Mouse (Mus musculus) MEL (cell line): ENCODE measurements at regions not wholly inside any gene's neighbourhood (a gene's known extent, or its start where the extent isn't known, plus 50 kb on each side); places are given as distances from the start of the nearest gene placed in this dataset.

Source experiments
- DNase-seq: peaks from one replicate; pipeline ENCODE4 v3.0.0; 2011; ENCODE audit warnings: low read depth, low spot score
- H3K27ac ChIP-seq: 2 replicates; pipeline ENCODE4 v1.5.1; 2012; ENCODE audit warnings: low read depth, mild to moderate bottlenecking, control low read depth, low read length, moderate library complexity; ENCODE audit not compliant: control insufficient read depth
- H3K27me3 ChIP-seq, 2 experiments: fragments of 150-350 bp in 1 of 2; sonication (generic) in 1 of 2; 2 replicates each; pipeline ENCODE4 v1.6.1; 2012; ENCODE audit warnings: low read length in 2 of 2, mild to moderate bottlenecking in 2 of 2, improper control_type of control experiment in 1 of 2, moderate library complexity in 1 of 2; ENCODE audit not compliant: insufficient read depth in 2 of 2, control insufficient read depth in 1 of 2
- H3K36me3 ChIP-seq, 2 experiments: 2 replicates each; pipeline ENCODE4 v1.6.1; 2012 to 2014; ENCODE audit warnings: low read length in 2 of 2, improper control_type of control experiment in 1 of 2, inconsistent platforms in 1 of 2, mild to moderate bottlenecking in 1 of 2; ENCODE audit not compliant: insufficient read depth in 2 of 2, control insufficient read depth in 1 of 2
- H3K4me1 ChIP-seq, 2 experiments: fragments of 150-350 bp in 1 of 2; sonication (generic) in 1 of 2; 2 replicates each; pipeline ENCODE4 v1.6.1; 2012; ENCODE audit warnings: low read length in 2 of 2, improper control_type of control experiment in 1 of 2, mild to moderate bottlenecking in 1 of 2; ENCODE audit not compliant: insufficient read depth in 2 of 2, control insufficient read depth in 1 of 2
- H3K4me3 ChIP-seq, 2 experiments: fragments of 150-350 bp in 1 of 2; sonication (generic) in 1 of 2; 2 replicates each; pipeline ENCODE4 v1.5.1; 2012; ENCODE audit warnings: low read depth in 2 of 2, low read length in 2 of 2, mild to moderate bottlenecking in 2 of 2, moderate library complexity in 2 of 2, control low read depth in 1 of 2, improper control_type of control experiment in 1 of 2; ENCODE audit not compliant: control insufficient read depth in 1 of 2, insufficient read depth in 1 of 2
- H3K79me2 ChIP-seq: 2 replicates; pipeline ENCODE4 v1.6.1; 2012; ENCODE audit warnings: mild to moderate bottlenecking, low read length, moderate library complexity; ENCODE audit not compliant: control insufficient read depth, poor library complexity, insufficient read depth
- H3K9ac ChIP-seq: 2 replicates; pipeline ENCODE4 v1.6.1; 2012; ENCODE audit warnings: low read depth, mild to moderate bottlenecking, control low read depth, low read length, moderate library complexity; ENCODE audit not compliant: control insufficient read depth, poor library complexity, severe bottlenecking
- H3K9me3 ChIP-seq: fragments of 150-350 bp; sonication (generic); replicated peaks from 2 replicates; pipeline ENCODE4 v1.6.1; 2012; ENCODE audit warnings: mild to moderate bottlenecking, low read length, improper control_type of control experiment, moderate library complexity; ENCODE audit not compliant: insufficient read depth
- CHD2 ChIP-seq: IDR thresholded peaks from 2 replicates; pipeline ENCODE4 v1.6.1; 2011; ENCODE audit warnings: low read length, improper control_type of control experiment
- E2F4 ChIP-seq: IDR thresholded peaks from 2 replicates; pipeline ENCODE4 v1.6.1; 2011; ENCODE audit warnings: low read depth, low read length, improper control_type of control experiment, borderline replicate concordance
- GATA1 ChIP-seq: IDR thresholded peaks from 2 replicates; pipeline ENCODE4 v1.6.1; 2011; ENCODE audit warnings: low read depth, low read length, improper control_type of control experiment
- HCFC1 ChIP-seq: IDR thresholded peaks from 2 replicates; pipeline ENCODE4 v1.6.1; 2012; ENCODE audit warnings: low read depth, mild to moderate bottlenecking, inconsistent platforms, low read length, improper control_type of control experiment, moderate library complexity
- JUND ChIP-seq: IDR thresholded peaks from 2 replicates; pipeline ENCODE4 v1.6.1; 2011; ENCODE audit warnings: low read depth, mild to moderate bottlenecking, improper control_type of control experiment, low read length
- KAT2A ChIP-seq: conservative IDR thresholded peaks from 2 replicates; pipeline ENCODE4 v1.6.1; 2012; ENCODE audit warnings: low read depth, low read length, improper control_type of control experiment, inconsistent platforms
- MAFK ChIP-seq: IDR thresholded peaks from 2 replicates; pipeline ENCODE4 v1.6.1; 2011; ENCODE audit warnings: low read depth, mild to moderate bottlenecking, low read length, improper control_type of control experiment, borderline replicate concordance
- MAZ ChIP-seq: IDR thresholded peaks from 2 replicates; pipeline ENCODE4 v1.6.1; 2012; ENCODE audit warnings: low read depth, mild to moderate bottlenecking, inconsistent platforms, low read length, improper control_type of control experiment
- MEF2A ChIP-seq: IDR thresholded peaks from 2 replicates; pipeline ENCODE4 v1.6.1; 2014; ENCODE audit warnings: low read depth, mild to moderate bottlenecking, inconsistent platforms, low read length, improper control_type of control experiment; ENCODE audit not compliant: poor library complexity, insufficient replicate concordance, severe bottlenecking; ENCODE audit errors: extremely low read depth
- MXI1 ChIP-seq: IDR thresholded peaks from 2 replicates; pipeline ENCODE4 v1.6.1; 2011; ENCODE audit warnings: mild to moderate bottlenecking, low read depth, low read length, improper control_type of control experiment
- MYB ChIP-seq: IDR thresholded peaks from 2 replicates; pipeline ENCODE4 v1.6.1; 2011; ENCODE audit warnings: mild to moderate bottlenecking, low read depth, low read length, improper control_type of control experiment
- NELFE ChIP-seq: IDR thresholded peaks from 2 replicates; pipeline ENCODE4 v1.6.1; 2011; ENCODE audit warnings: low read depth, low read length, improper control_type of control experiment
- POLR2AphosphoS5 ChIP-seq: IDR thresholded peaks from 2 replicates; pipeline ENCODE4 v1.6.1; 2012; ENCODE audit warnings: low read depth, borderline replicate concordance, mild to moderate bottlenecking, inconsistent platforms, low read length, moderate library complexity, mixed read lengths
- SIN3A ChIP-seq: IDR thresholded peaks from 2 replicates; pipeline ENCODE4 v1.6.1; 2012; ENCODE audit warnings: low read length, improper control_type of control experiment, inconsistent platforms
- SMC3 ChIP-seq: IDR thresholded peaks from 2 replicates; pipeline ENCODE4 v1.6.1; 2011; ENCODE audit warnings: low read depth, low read length, improper control_type of control experiment
- TAL1 ChIP-seq: IDR thresholded peaks from 2 replicates; pipeline ENCODE4 v1.6.1; 2012; ENCODE audit warnings: mild to moderate bottlenecking, inconsistent platforms, low read length, moderate library complexity, mixed read lengths
- TBP ChIP-seq: IDR thresholded peaks from 2 replicates; pipeline ENCODE4 v1.8.0; 2011; ENCODE audit warnings: low read depth, low read length, improper control_type of control experiment
- TCF12 ChIP-seq: IDR thresholded peaks from 2 replicates; pipeline ENCODE4 v1.6.1; 2014; ENCODE audit warnings: low read depth, mild to moderate bottlenecking, inconsistent platforms, low read length, improper control_type of control experiment, moderate library complexity
- UBTF ChIP-seq: IDR thresholded peaks from 2 replicates; pipeline ENCODE4 v1.6.1; 2012; ENCODE audit warnings: low read depth, mild to moderate bottlenecking, inconsistent platforms, low read length, improper control_type of control experiment, moderate library complexity, borderline replicate concordance; ENCODE audit not compliant: insufficient read depth
- USF1 ChIP-seq: IDR thresholded peaks from 2 replicates; pipeline ENCODE4 v1.6.1; 2014; ENCODE audit warnings: low read depth, mild to moderate bottlenecking, inconsistent platforms, low read length, improper control_type of control experiment, moderate library complexity
- USF2 ChIP-seq, 2 experiments: IDR thresholded peaks; 2 replicates each; pipeline ENCODE4 v1.6.1; 2011 to 2012; ENCODE audit warnings: improper control_type of control experiment in 2 of 2, low read length in 2 of 2, borderline replicate concordance in 1 of 2, inconsistent platforms in 1 of 2, low read depth in 1 of 2, mild to moderate bottlenecking in 1 of 2; ENCODE audit not compliant: insufficient read depth in 1 of 2
- ZC3H11A ChIP-seq: IDR thresholded peaks from 2 replicates; pipeline ENCODE4 v1.6.1; 2012; ENCODE audit warnings: low read depth, mild to moderate bottlenecking, inconsistent platforms, low read length, improper control_type of control experiment
- ZKSCAN1 ChIP-seq: IDR thresholded peaks from 2 replicates; pipeline ENCODE4 v1.6.1; 2012; ENCODE audit warnings: low read depth, mild to moderate bottlenecking, inconsistent platforms, low read length, improper control_type of control experiment, moderate library complexity
- ZMIZ1 ChIP-seq: IDR thresholded peaks from 2 replicates; pipeline ENCODE4 v1.6.1; 2012; ENCODE audit warnings: low read depth, mild to moderate bottlenecking, inconsistent platforms, low read length, improper control_type of control experiment, moderate library complexity
- ZNF384 ChIP-seq: IDR thresholded peaks from 2 replicates; pipeline ENCODE4 v1.6.1; 2012; ENCODE audit warnings: low read depth, mild to moderate bottlenecking, inconsistent platforms, low read length, improper control_type of control experiment

GRCm38 (mm10) chr7:70047415-70047753, 319.2 kb downstream of the Nr2f2 start:
- TF ChIP-seq ZC3H11A (no peak), NELFE (no peak), HCFC1 (no peak), USF2 (IDR thresholded peaks at IDR 0.05; ENCODE audit: borderline replicate concordance in 1 of 2, insufficient read depth in 1 of 2, low read depth in 1 of 2, low read length in 2 of 2) (no peak), TAL1 (no peak), MAZ (no peak), TBP (no peak), CHD2 (no peak), MAFK (no peak), E2F4 (no peak), MEF2A (no peak), UBTF (no peak), MXI1 (no peak), SIN3A (no peak), USF1 (no peak), KAT2A (no peak), TCF12 (no peak), JUND (no peak), POLR2AphosphoS5 (no peak), MYB (no peak)
- TF ChIP-seq, all 39 proteins: peak for 0
- Histone ChIP-seq H3K9me3 (no peaks in the 10 kb centered on the region), H3K9ac (no peak overlapping the region), H3K4me1 (no peaks in the 10 kb centered on the region), H3K36me3 (no peaks in the 10 kb centered on the region), H3K27ac (no peak overlapping the region), H3K27me3 (no peaks in the 10 kb centered on the region), H3K4me3 (no peak overlapping the region), H3K79me2 (no peaks in the 10 kb centered on the region)
- DNase-seq, result no peak

GRCm38 (mm10) chr7:70046691-70047414, 319.7 kb downstream of the Nr2f2 start:
- no peak for DNase-seq

More at GRCm38 (mm10) chr7:70046691-70047414, 319.7 kb downstream of the Nr2f2 start:
- H3K4me1 ChIP-seq, result no peaks in the 10 kb centered on the region
- no peaks in the 10 kb centered on the region for H3K79me2 ChIP-seq
- TF ChIP-seq GATA1 (no peak), E2F4 (no peak), SMC3 (no peak), ZKSCAN1 (no peak), ZNF384 (no peak), TBP (no peak), NELFE (no peak), USF1 (no peak), ZC3H11A (no peak), ZMIZ1 (no peak)
- H3K4me3 ChIP-seq, result no peak overlapping the region
- H3K36me3 ChIP-seq, result no peaks in the 10 kb centered on the region
- no peaks in the 10 kb centered on the region for H3K9me3 ChIP-seq
- no peak overlapping the region for H3K27ac ChIP-seq
- no peaks in the 10 kb centered on the region for H3K27me3 ChIP-seq
- H3K9ac ChIP-seq, result no peak overlapping the region
